Mouse (Mus musculus) Patski (cell line): ENCODE results near the gene Proser3. TPM values are rescaled to one million over a fixed set of nuclear protein-coding genes. Genes with fewer than 3 reads are reported as not detected.

Experiments
- ATAC-seq: fragments of 100-300 bp; one replicate; pipeline ENCODE4 v1.8.0; 2021
- CTCF ChIA-PET: fragments of 350-600 bp; sonication (Branson Sonifier 250); formaldehyde crosslinking; loops from one replicate; lab custom pipeline; 2022; ENCODE audit warnings: inconsistent platforms; lab: Charles Lee
- POLR2A ChIA-PET: fragments of 350-600 bp; sonication (Branson Sonifier 250); formaldehyde crosslinking; loops from one replicate; lab custom pipeline; 2022; ENCODE audit warnings: antibody characterized with exemption, inconsistent platforms; lab: Charles Lee
- DNase-seq: peaks from one replicate; pipeline ENCODE4 v3.0.0-alpha.2; 2011; ENCODE audit warnings: low read depth, low spot score
- H3K27me3 ChIP-seq: fragments of 371-371 bp; one replicate; pipeline ENCODE4 v1.5.1; 2021
- CTCF ChIP-seq: fragments of 100-300 bp; IDR thresholded peaks from one replicate; pipeline ENCODE4 v1.5.1; 2021
- in situ Hi-C: fragments of 300-500 bp; cut with MboI; formaldehyde crosslinking; loops from 3 replicates; pipeline ENCODE4 v1.11.1; 2018; ENCODE audit warnings: low pct_unique_long_range_greater_than_20kb, mixed read lengths
- polyA plus RNA-seq: library from polyadenylated mRNA; unstranded; gene quantifications from one replicate; pipeline ENCODE4 v1.2.3, GENCODE M21; 2021

Gene Proser3
- polyA plus RNA-seq, 1 experiment from 2014 or later: 19.5 TPM

- POLR2A ChIA-PET: interaction anchor here (1.1 to 1.5 kb wide), 2 partner anchors 15 to 24 kb away, joined by 3 to 10 read pairs; no protein-coding TSS in a partner anchor
- no peak for DNase-seq
- no peak for TF ChIP-seq CTCF
- in situ Hi-C loops: no loop called here
- CTCF ChIA-PET: interaction anchor here (2.3 to 6.9 kb wide), 3 partner anchors 13 to 23 kb away, joined by 14 to 65 read pairs (median 31); no protein-coding TSS in a partner anchor
- no peak for ATAC-seq
- no peaks in the 10 kb centered on the region for H3K27me3 ChIP-seq
Measured at GRCm38 (mm10) chr7:30591605-30591951, 39.5 kb upstream of the Proser3 start.

DNA sequence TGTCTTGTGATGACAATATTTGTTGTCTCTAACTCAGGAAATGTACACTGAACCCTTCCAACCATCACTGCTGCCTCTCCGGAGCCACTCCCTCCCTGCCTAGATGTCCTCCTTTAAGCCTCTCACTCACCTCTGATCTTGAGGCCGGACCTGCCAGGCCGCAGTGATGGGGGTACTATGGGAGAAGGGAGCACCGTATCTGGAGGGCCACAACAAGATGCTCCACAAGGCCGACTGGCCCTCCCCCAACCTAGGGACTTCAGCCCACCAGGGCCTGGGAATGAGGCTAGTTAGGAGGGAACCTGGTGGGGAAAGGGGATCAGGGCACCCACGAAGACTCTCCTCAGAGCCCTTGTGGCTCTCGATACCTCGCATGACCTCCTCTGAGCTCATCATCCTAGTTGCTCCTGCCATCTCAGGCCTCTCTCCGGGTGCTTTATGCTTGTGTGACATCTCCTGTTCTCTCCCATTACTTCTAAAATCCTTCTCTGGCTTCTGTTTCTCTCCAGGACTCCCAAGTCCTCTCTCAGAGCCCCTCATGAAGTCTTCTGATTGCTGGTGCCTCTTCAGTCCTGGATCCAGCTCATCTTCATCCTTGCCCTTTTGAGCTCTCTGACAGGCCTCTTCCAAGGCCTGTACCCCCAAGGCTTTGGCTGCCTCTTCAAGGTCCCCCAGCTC, 39.0 kb upstream of the Proser3 start:
- DNase-seq (no peak), ATAC-seq (no peak)
- in situ Hi-C loops: no loop called here
- TF ChIP-seq CTCF: no peak
- ChIA-PET POLR2A (interaction anchor here (0.6 to 2.9 kb wide), 4 partner anchors 10 to 25 kb away, joined by 3 to 10 read pairs (median 7); no protein-coding TSS in a partner anchor), CTCF (interaction anchor here (3.1 to 6.9 kb wide), 2 partner anchors 14 to 24 kb away, joined by 31 to 65 read pairs; no protein-coding TSS in a partner anchor)
- H3K27me3 ChIP-seq: no peaks in the 10 kb centered on the region

DNA sequence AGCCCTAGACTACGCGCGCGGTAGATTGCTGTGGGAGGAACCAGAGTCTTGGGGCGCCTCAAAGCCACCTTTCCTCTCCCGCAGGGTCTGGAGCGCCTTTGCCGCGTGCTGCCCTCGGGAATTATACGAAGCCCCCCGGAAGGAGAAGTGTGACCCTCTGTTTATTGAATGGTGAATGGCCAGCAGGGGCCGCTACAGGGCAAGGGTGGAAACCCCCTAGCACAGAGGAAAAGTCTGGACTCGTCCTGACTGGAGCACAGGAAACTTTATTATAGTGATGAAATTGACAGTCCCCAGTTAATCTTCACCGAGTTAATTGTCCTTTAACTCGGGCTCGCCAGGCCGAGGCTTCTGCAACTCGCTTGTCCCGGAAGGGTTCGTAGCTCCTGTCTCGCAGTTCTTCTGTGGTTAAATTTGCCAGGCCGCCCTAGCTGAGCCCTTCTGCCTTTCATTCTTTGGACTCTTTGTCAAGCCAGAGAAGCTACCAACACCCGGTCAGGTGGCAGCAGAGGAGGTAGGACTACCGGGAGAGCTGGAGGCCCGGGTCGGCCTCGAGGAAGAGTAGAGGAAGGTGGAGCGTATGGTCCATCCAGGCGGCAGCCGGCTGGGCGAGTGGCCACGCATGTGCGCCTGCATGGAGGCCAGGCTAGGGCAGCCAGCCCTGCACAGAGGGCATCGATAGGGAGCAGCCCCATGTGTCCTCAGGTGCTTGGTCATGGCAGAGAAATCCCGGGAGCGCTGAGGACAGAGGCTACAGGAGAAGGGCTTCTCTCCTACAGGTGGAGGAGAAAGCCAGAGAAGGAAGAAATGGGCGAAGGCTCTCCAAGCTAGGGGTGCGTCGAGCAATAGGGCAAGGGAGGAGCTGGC, 37.6 kb upstream of the Proser3 start:
- H3K27me3 ChIP-seq: no peaks in the 10 kb centered on the region
- in situ Hi-C loops: no loop called here
- peak; percentile 69 for ATAC-seq
- TF ChIP-seq CTCF: no peak
- peak; percentile 61 for DNase-seq
- POLR2A ChIA-PET: interaction anchor here (0.6 to 2.9 kb wide), 3 partner anchors 25 to 62 kb away, joined by 3 to 10 read pairs (median 5); partner anchors contain the start of gene Cox6b1
- CTCF ChIA-PET: interaction anchor here (1.0 to 6.9 kb wide), 7 partner anchors 9 to 34 kb away, joined by 3 to 65 read pairs (median 5); partner anchors contain the start of genes Gm49396, Psenen, U2af1l4 and Zbtb32

DNA sequence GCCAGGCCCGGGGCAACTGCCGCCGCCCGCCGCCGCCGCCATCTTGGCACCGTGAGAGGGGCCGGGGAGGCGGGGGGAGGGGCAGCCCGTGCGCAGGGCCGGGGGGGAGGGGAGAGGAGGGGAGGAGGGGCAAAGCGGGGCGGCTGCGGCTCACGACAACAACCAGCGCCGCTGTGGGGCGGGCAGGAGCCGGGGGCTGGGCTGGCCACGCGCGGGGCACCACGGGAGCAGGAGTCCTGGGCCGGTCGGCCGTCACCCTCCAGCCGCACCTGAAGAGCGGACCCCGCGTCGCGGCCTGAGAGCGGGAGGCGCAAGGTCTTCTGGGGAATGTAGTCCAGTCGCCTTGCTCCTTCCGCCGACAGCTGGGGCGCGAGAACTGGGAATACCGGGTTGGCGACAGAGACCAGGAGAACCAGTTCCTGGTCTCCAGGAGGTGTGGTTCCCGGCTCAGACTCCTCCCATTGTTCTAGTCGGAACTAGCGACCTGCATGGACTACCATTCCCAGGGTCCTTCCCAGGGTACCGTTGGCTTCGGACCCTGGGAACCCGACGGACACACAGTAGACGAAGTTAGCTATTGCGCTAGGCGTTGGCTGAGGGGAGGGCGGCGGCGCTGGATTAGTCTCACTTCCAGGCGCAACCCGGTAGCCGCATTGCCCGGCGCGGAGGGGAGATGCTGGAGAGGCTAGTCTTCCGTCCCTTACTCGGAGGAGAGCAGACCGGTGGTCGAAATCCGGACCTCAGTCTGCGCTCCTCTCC, 36.8 kb upstream of the Proser3 start, which contains the start of gene Kmt2b:
Gene Kmt2b (minus strand): TSS at position 51 of the 759 bp plus-strand sequence.
- peak; percentile 94 for DNase-seq
- ATAC-seq: peak; percentile 92
- CTCF ChIA-PET: interaction anchor here (1.0 to 6.9 kb wide), 6 partner anchors 10 to 35 kb away, joined by 3 to 65 read pairs (median 7); partner anchors contain the start of genes Gm49396, Psenen, U2af1l4 and Zbtb32
- TF ChIP-seq CTCF: no peak
- POLR2A ChIA-PET: interaction anchor here (0.8 to 2.9 kb wide), 5 partner anchors 13 to 37 kb away, joined by 3 to 10 read pairs (median 5); partner anchors contain the start of gene Cox6b1
- in situ Hi-C loops: no loop called here
- no peaks in the 10 kb centered on the region for H3K27me3 ChIP-seq

GRCm38 (mm10) chr7:30587842-30588667, 36.0 kb upstream of the Proser3 start:
- ChIA-PET POLR2A (interaction anchor here (0.8 to 2.9 kb wide), 4 partner anchors 13 to 31 kb away, joined by 3 to 10 read pairs (median 5); no protein-coding TSS in a partner anchor), CTCF (interaction anchor here (1.0 to 6.9 kb wide), 3 partner anchors 17 to 36 kb away, joined by 3 to 65 read pairs (median 31); no protein-coding TSS in a partner anchor)
- ATAC-seq: no peak
- in situ Hi-C loops: no loop called here
- DNase-seq: no peak
- TF ChIP-seq CTCF: no peak
- no peaks in the 10 kb centered on the region for H3K27me3 ChIP-seq

DNA sequence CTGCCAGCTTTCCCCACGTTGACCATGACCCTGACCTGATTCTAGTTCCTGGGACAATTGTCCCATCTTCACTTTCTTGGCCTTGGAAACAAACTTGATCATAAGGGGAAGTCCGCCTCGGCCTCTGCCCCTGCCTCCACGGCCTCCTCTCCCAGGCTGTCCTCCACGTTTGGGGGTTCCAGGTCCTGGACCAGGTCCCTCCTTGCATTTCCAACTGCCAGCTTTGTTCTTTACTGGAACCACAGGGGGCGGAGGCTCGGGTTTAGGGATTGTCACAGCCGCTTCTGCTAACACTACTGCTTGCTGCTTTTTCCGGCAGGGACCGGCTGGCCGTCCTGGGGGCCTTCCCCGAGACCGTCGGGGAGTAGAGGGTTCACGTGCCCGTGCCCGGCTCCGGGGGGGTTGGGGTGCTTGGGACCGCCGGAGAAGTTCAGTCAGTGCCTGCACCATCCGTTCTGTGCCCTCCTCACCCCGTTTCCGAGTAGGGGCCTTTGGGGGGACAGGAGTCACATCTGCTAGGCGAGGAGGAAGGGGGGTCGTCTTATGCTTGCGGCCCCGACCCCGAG, 34.4 kb upstream of the Proser3 start:
- ChIA-PET POLR2A (interaction anchor here (2.4 kb wide), 1 partner anchor 13 kb away, joined by 12 read pairs; no protein-coding TSS in a partner anchor), CTCF (no interaction called here)
- DNase-seq (no peak), ATAC-seq (no peak)
- in situ Hi-C loops: no loop called here
- no peaks in the 10 kb centered on the region for H3K27me3 ChIP-seq
- TF ChIP-seq CTCF: no peak

DNA sequence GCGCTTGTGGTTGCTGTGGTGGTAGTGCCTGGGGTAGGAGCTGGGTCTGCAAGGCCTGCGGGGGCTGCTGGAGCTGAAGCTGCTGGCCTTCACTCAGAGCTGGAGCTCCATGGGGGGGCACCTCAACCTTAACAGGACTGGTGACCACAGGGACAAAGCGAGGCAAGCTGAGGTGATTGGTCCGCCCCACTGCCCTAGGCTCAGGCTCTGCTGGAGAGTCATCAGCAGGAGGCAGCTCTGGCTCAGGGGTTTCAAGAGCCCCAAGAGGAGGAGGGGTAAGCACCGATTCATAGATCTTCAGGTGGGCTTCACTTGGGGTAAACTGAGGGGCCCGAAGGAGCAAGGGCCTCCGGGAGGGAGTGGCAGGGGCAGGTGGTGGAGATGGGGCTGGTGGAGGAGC, 33.1 kb upstream of the Proser3 start:
- DNase-seq (no peak), ATAC-seq (no peak)
- CTCF ChIA-PET: interaction anchor here (1.4 kb wide), 2 partner anchors 12 to 14 kb away, joined by 4 to 5 read pairs; no protein-coding TSS in a partner anchor
- POLR2A ChIA-PET: interaction anchor here (1.2 to 2.4 kb wide), 2 partner anchors 12 to 32 kb away, joined by 3 to 12 read pairs; no protein-coding TSS in a partner anchor
- H3K27me3 ChIP-seq: no peaks in the 10 kb centered on the region
- in situ Hi-C loops: no loop called here
- TF ChIP-seq CTCF: no peak

- in situ Hi-C loops: no loop called here
- H3K27me3 ChIP-seq: no peaks in the 10 kb centered on the region
- ChIA-PET POLR2A (interaction anchor here (2.4 kb wide), 1 partner anchor 11 kb away, joined by 12 read pairs; no protein-coding TSS in a partner anchor), CTCF (interaction anchor here (1.4 kb wide), 2 partner anchors 11 to 13 kb away, joined by 4 to 5 read pairs; no protein-coding TSS in a partner anchor)
- TF ChIP-seq CTCF: no peak
- ATAC-seq: no peak
- no peak for DNase-seq
Measured at GRCm38 (mm10) chr7:30584339-30584738, 32.2 kb upstream of the Proser3 start.
